Mouse (Mus musculus) megakaryocyte-erythroid progenitor cell, adult 5 weeks (primary cell): ENCODE measurements around the gene Mkrn3. TPM values are rescaled to one million over a fixed set of nuclear protein-coding genes. Genes with fewer than 3 reads are reported as not detected.

ENCODE experiments used
- polyA plus RNA-seq: library from polyadenylated mRNA; stranded (reverse); fragments of >175 nt; gene quantifications from 2 replicates; pipeline ENCODE4 v1.2.3, GENCODE M21; 2012

Mkrn3 gene
- 0.30 and 0.53 TPM in 2 replicates for polyA plus RNA-seq

DNA sequence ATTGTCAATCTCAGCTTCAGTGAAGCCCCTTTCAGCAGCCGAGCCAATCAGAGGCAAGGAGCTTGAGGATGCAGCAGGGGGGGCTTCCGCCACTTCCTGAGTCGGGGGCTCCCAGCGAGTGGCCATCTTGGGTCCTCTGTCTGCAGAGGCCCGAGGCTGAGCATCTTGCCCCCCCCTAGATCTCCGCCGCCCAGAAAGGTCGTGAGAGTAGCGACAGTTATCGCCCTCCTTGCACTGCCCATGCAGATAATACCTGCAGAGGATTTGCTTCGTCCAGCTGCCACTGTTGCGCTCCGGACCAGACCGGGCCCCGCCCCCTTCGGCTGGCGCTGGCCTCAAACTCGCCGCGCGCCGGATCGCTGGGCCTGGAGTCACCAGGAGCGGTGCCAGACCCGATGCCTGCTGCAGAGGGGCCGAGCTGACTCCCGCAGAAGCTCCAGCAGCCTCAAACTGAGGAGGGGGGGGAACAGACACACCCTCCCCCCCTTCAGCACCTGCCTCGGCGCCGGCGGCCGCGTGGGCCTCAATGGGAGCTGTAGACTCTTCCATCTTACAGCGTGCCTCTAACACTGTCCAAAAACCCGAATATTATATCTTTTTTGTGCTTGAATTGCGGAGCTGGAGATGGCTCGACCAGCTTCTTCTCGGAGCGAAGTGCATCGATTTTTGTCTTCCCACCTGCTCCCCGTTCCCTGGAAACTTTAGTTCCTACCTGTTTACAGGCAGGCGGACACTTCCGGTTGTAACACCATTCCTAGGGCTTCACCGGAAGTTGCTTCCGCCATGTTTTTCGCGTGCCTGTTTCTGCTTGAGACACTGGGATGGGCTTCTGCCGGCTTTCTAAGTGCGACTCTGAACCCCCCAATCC is at the start of gene Mkrn3:
Mkrn3 (minus strand) TSS at position 647 of the 868 bp plus-strand sequence.

DNA sequence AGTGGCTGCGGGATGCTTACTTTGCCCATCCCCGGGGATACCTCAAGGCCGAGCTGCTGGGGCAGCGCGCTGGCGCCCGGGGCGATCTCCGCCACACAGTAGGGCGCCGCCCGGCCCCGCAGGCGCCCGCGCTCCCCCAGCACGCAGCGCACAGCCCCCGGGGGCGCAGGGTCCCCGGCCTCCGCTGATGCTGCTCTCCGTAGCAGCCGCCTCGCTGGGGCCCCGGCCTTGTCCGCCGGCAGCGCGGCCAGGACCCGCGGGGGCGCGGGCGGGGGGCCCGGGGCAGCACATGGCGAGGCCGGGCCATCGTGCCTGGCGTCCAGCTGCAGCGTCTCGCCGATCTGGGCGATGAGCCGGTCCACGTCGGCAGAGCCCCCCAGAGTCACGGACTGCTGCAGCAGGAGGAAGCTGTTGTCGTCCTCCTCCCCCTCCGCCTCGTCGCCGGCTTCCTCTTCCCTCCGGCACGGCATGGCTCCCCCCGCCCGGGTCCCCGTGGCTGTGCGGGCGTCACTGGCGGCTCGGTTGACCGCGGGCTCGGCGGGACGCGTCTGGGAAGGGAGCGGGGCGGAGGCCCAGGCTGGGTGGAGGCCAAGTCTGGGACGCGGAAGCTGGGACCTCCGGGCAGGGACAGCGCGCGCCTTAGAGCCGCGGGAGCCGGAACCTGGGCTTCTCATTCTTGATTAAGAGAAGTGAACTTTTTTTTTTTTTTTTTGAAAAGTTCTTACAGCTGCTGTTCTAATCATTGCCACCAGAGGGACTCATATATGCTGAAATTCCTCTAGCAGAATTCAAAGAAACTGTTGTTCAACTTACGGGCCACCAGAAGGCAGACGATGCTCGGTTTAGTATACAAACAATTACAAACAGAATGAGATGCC is 44.2 kb upstream of the Mkrn3 start, which contains the start of gene Peg12:
Peg12 (minus strand) TSS at position 633 of the 878 bp plus-strand sequence.

GRCm38 (mm10) chr7:62376510-62377304 is 43.2 kb downstream of the Mkrn3 start, which contains the start of gene Magel2:
Gene Magel2 (plus strand): TSS chr7:62377010.

Other genes starting within 250 kb of the Mkrn3 start
- gene Ndn, start 73.6 kb downstream of the Mkrn3 start, polyA plus RNA-seq, result 0.16 and 0.45 TPM in 2 replicates
- not detected in 2 replicates for gene Magel2, start 43.1 kb downstream of the Mkrn3 start, polyA plus RNA-seq
- 3.0 and 4.0 TPM in 2 replicates for gene Peg12, start 44.4 kb upstream of the Mkrn3 start, polyA plus RNA-seq